Mouse (Mus musculus): ENCODE measurements around the gene Rps19.

DNA sequence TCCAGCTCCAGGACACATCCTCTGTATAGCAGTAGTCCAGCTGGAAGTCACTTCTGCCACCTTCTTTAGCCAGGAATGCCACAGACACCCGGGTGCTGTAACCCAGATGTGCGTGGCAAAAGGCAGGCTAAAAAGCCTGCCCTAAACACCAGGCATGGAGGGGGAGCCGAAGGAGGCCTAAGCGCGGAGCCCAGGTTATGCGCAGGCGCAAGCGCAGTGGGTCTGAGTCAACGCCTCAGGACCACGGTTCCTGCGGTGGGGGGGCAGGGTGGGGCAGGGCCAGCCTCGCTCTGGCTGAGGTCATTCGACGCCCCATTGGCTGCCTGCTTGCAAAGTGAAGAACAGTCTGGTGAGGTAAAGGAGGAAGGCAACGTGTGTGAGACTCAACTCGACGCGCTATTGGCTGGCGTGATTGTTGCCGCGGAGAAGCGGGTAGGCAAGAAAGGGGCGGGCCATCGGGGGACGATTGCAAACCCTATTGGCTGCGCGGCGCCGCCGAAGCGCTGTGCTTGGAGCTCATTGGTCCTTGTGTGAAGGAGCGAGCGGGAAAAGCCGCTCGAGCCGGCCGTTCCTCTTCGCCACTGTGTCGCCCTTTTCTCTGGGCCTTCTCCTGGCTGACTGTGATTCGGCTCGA is 14.5 kb upstream of the Rps19 start, which contains the start of the genes Lypd4 and Dmrtc2:
- TF ChIP-seq CTCF (IDR thresholded peaks at IDR 0.05; ENCODE audit: insufficient read depth, low read length), result no peak
- TF ChIP-seq POLR2A (IDR thresholded peaks at IDR 0.05; ENCODE audit: borderline replicate concordance, extremely low read depth, low read depth, low read length), result no peak

Data from lung, adult 2 months (tissue).